Mouse (Mus musculus) thymus, adult 2 months (tissue): ENCODE data around the gene Ubtf. TPM values are rescaled to one million over a fixed set of nuclear protein-coding genes. Genes with fewer than 3 reads are reported as not detected.
A peak's percentile ranks its signal among the peaks of the same experiment; 100 is the strongest.

Experiments used
- DNase-seq: peaks from one replicate; pipeline ENCODE4 v3.0.0; 2021
- H3K27ac ChIP-seq: fragments of 200-500 bp; 2 replicates; pipeline ENCODE4 v1.5.1; 2012; ENCODE audit warnings: low read length, control low read depth; ENCODE audit not compliant: control insufficient read depth, insufficient read depth
- H3K27me3 ChIP-seq: fragments of 200-500 bp; 2 replicates; pipeline ENCODE4 v1.6.1; 2012; ENCODE audit warnings: mild to moderate bottlenecking, low read length, moderate library complexity, mixed read lengths; ENCODE audit not compliant: control insufficient read depth, insufficient read depth
- H3K36me3 ChIP-seq: fragments of 200-500 bp; 2 replicates; pipeline ENCODE4 v1.6.1; 2012; ENCODE audit warnings: mild to moderate bottlenecking, low read length, moderate library complexity; ENCODE audit not compliant: control insufficient read depth, insufficient read depth
- H3K4me1 ChIP-seq: fragments of 200-500 bp; replicated peaks from 2 replicates; pipeline ENCODE4 v1.6.1; 2012; ENCODE audit warnings: low read length; ENCODE audit not compliant: control insufficient read depth, insufficient read depth
- H3K4me3 ChIP-seq: fragments of 200-500 bp; 2 replicates; pipeline ENCODE4 v1.5.1; 2012; ENCODE audit warnings: mild to moderate bottlenecking, low read length, control low read depth, moderate library complexity; ENCODE audit not compliant: control insufficient read depth, insufficient read depth
- CTCF ChIP-seq: fragments of 200-500 bp; IDR thresholded peaks from 2 replicates; pipeline ENCODE4 v1.5.1; 2012; ENCODE audit warnings: mild to moderate bottlenecking, control low read depth, low read length, moderate library complexity, borderline replicate concordance; ENCODE audit not compliant: control insufficient read depth, poor library complexity, insufficient read depth; ENCODE audit errors: extremely low read depth
- POLR2A ChIP-seq: fragments of 200-500 bp; IDR thresholded peaks from 2 replicates; pipeline ENCODE4 v1.6.1; 2012; ENCODE audit warnings: mild to moderate bottlenecking, low read length, control low read depth, moderate library complexity; ENCODE audit not compliant: control insufficient read depth, poor library complexity, insufficient read depth; ENCODE audit errors: extremely low read depth
- WGBS: fragments of 180-500 bp; shearing (Covaris S2); methylation state at CpG from one replicate; pipeline ENCODE4 v1.1.7; 2018; 5-methylcytosine and 5-hydroxymethylcytosine counted together
- polyA plus RNA-seq: library from polyadenylated mRNA; depleted of rRNA; stranded (reverse); fragments of >200 nt; gene quantifications from 2 replicates; pipeline ENCODE4 v1.2.3, GENCODE M21; 2012; rRNA removed

Ubtf gene
- polyA plus RNA-seq, 1 experiment = 59.7 TPM

GRCm38 (mm10) chr11:102258521-102258920, 61.0 kb downstream of the Ubtf start:
- WGBS = 97% methylated on average over 3 of the region's 3 CpGs
- Histone ChIP-seq H3K36me3 (0 out of 2 replicates have a peak, but pooled peaks cover 3% of the 10 kb centered on the region), H3K4me1 (no peaks in the 10 kb centered on the region), H3K27me3 (no peaks in the 10 kb centered on the region), H3K27ac (no peak overlapping the region), H3K4me3 (no peak overlapping the region)
- TF ChIP-seq POLR2A = no peak
- TF ChIP-seq CTCF = no peak
- DNase-seq = no peak

GRCm38 (mm10) chr11:102258095-102258494, 61.4 kb downstream of the Ubtf start:
- WGBS = 96% methylated on average over 6 of the region's 6 CpGs
- H3K36me3 ChIP-seq = 0 out of 2 replicates have a peak, but pooled peaks cover 3% of the 10 kb centered on the region

DNA sequence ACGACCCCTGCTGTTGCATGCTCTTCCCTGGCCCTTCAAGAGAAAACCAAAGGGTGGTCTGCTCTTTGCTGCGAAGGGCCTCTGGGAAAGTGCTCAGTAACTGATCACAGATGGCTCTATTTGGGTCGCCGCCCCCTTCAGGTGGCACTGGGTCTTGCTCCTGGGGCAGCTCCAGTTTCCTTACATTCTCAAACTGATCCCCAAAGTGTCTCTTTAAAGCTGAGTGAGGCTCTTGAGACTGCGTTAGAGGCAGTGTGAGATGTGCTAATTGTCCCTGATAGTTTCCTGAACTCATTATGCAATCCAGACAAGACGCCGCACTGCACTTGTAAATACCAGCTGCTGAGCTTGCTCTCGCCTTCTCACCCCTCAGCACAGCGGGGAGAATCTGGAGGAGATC, 62.0 kb downstream of the Ubtf start:
- Histone ChIP-seq H3K4me3 (no peak overlapping the region), H3K27ac (no peak overlapping the region), H3K4me1 (no peaks in the 10 kb centered on the region), H3K36me3 (0 out of 2 replicates have a peak, but pooled peaks cover 3% of the 10 kb centered on the region), H3K27me3 (no peaks in the 10 kb centered on the region)
- WGBS = 92% methylated on average over 9 of the region's 9 CpGs
- DNase-seq = peak; percentile 13
- TF ChIP-seq POLR2A = no peak
- no peak for TF ChIP-seq CTCF

More at GRCm38 (mm10) chr11:102258095-102258494, 61.4 kb downstream of the Ubtf start:
- no peak for TF ChIP-seq CTCF
- no peak for TF ChIP-seq POLR2A
- no peak for DNase-seq
- no peak overlapping the region for H3K27ac ChIP-seq
- H3K27me3 ChIP-seq = no peaks in the 10 kb centered on the region
- H3K4me1 ChIP-seq = no peaks in the 10 kb centered on the region
- H3K4me3 ChIP-seq = no peak overlapping the region

Other genes starting within 250 kb of the Ubtf start
- gene Mpp2, start 231.2 kb downstream of the Ubtf start, polyA plus RNA-seq = 3.7 and 3.8 TPM in 2 replicates
- 11.8 TPM in 2 replicates for gene Ppy, start 218.4 kb downstream of the Ubtf start, polyA plus RNA-seq
- 51.8 and 53.2 TPM in 2 replicates for gene Pyy, start 211.9 kb downstream of the Ubtf start, polyA plus RNA-seq
- 0.09 and 0.43 TPM in 2 replicates for gene Nags, start 174.2 kb downstream of the Ubtf start, polyA plus RNA-seq
- 26.2 and 31.3 TPM in 2 replicates for gene Tmem101, start 163.3 kb downstream of the Ubtf start, polyA plus RNA-seq
- gene Lsm12, start 134.4 kb downstream of the Ubtf start, polyA plus RNA-seq = 36.1 and 42.2 TPM in 2 replicates
- gene G6pc3, start 130.1 kb downstream of the Ubtf start, polyA plus RNA-seq = 48.6 and 56.5 TPM in 2 replicates
- 76.8 and 81.7 TPM in 2 replicates for gene Hdac5, start 89.6 kb downstream of the Ubtf start, polyA plus RNA-seq
- gene BC030867, start 70.9 kb downstream of the Ubtf start, polyA plus RNA-seq = 13.0 and 17.7 TPM in 2 replicates
- gene Asb16, start 51.0 kb downstream of the Ubtf start, polyA plus RNA-seq = 0.12 and 0.27 TPM in 2 replicates
- gene Tmub2, start 34.8 kb downstream of the Ubtf start, polyA plus RNA-seq = 74.1 and 74.2 TPM in 2 replicates
- gene Atxn7l3, start 23.1 kb downstream of the Ubtf start, polyA plus RNA-seq = 89.9 TPM in 2 replicates
- 0.11 and 0.34 TPM in 2 replicates for gene Slc4a1, start 46.5 kb upstream of the Ubtf start, polyA plus RNA-seq
- 7.9 and 8.1 TPM in 2 replicates for gene Rundc3a, start 73.7 kb upstream of the Ubtf start, polyA plus RNA-seq
- gene Slc25a39, start 88.2 kb upstream of the Ubtf start, polyA plus RNA-seq = 227 and 235 TPM in 2 replicates
- gene Grn, start 110.6 kb upstream of the Ubtf start, polyA plus RNA-seq = 151 and 160 TPM in 2 replicates
- gene Fam171a2, start 127.9 kb upstream of the Ubtf start, polyA plus RNA-seq = 2.6 and 4.7 TPM in 2 replicates
- 3.8 and 4.0 TPM in 2 replicates for gene Itga2b, start 150.4 kb upstream of the Ubtf start, polyA plus RNA-seq
- 34.5 and 36.3 TPM in 2 replicates for gene Gpatch8, start 236.7 kb upstream of the Ubtf start, polyA plus RNA-seq